Mouse (Mus musculus): ENCODE measurements at regions not wholly inside any gene's neighbourhood (a gene's known extent, or its start where the extent isn't known, plus 50 kb on each side); places are given as distances from the start of the nearest gene placed in this dataset.
A peak's percentile ranks its signal among the peaks of the same experiment; 100 is the strongest.

DNA sequence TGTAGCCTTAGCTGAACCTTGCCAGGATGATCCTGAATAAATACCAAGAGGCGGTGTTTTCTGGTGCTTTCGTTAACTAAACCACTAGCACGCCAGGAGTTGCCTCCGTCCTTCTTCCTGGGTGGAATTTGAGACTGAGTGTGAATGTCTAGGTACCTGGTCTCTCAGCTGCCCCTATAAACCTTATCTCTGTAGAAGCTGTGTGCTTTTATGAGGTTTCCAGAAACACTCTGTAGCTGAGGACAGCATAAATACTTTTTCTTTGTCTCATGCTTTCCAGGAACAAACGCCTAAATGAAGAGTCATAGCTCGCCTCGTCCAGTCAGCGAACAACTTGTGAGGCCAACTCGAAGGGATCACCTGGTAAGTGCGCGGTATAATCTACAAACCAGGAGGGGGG lies 143.6 kb upstream of the Tsc22d1 start:
- Histone ChIP-seq H3K9ac (ENCODE audit: low read length) (no peak overlapping the region), H3K27me3 (ENCODE audit: control insufficient read depth, insufficient read depth, low read length) (no peaks in the 10 kb centered on the region), H3K27ac (replicated peaks; ENCODE audit: low read depth, low read length) (no peak overlapping the region), H3K9me3 (ENCODE audit: control insufficient read depth, low read length) (no peaks in the 10 kb centered on the region; the same call in 1 of the 2 replicates), H3K4me3 (ENCODE audit: low read depth, low read length) (no peak overlapping the region), H3K4me1 (ENCODE audit: control insufficient read depth, insufficient read depth, low read length) (no peaks in the 10 kb centered on the region), H3K4me2 (ENCODE audit: low read depth, severe bottlenecking) (no peak overlapping the region), H3K36me3 (ENCODE audit: control insufficient read depth, insufficient read depth, low read length) (no peaks in the 10 kb centered on the region)
- ATAC-seq (ENCODE audit: insufficient number of reproducible peaks, low FRiP score, low TSS enrichment, low read depth), result no peak
- 86% methylated on average over 11 of the region's 11 CpGs for WGBS
- DNase-seq (ENCODE audit: low spot score), result no peak

DNA sequence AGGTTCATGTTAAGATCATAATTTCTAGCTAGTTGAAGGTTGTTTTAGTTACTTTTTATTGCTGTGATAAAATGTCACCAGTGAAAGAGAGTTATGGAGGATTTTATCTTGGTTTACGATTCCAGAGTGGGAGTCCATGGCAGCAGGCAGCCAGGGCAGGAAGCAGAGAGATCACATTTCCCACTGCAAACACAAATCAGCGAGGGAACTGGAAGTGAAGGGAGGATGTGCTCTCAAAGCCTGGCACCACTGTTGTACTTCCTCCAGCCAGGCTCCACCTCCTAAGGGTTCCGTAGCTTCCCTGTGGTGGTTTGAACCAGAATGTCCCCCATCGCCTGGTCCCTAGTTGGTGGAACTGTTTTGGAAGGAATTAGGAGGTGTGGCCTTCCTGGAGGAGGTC lies 141.9 kb upstream of the Tsc22d1 start:
- no peak overlapping the region for H3K9ac ChIP-seq (ENCODE audit: low read length)
- no peaks in the 10 kb centered on the region for H3K27me3 ChIP-seq (ENCODE audit: control insufficient read depth, insufficient read depth, low read length)
- no peaks in the 10 kb centered on the region; the same call in 1 of the 2 replicates for H3K9me3 ChIP-seq (ENCODE audit: control insufficient read depth, low read length)
- ATAC-seq (ENCODE audit: insufficient number of reproducible peaks, low FRiP score, low TSS enrichment, low read depth) (no peak), DNase-seq (ENCODE audit: low spot score) (no peak)
- no peak overlapping the region for H3K27ac ChIP-seq (replicated peaks; ENCODE audit: low read depth, low read length)
- no peak overlapping the region for H3K4me3 ChIP-seq (ENCODE audit: low read depth, low read length)
- H3K4me2 ChIP-seq (ENCODE audit: low read depth, severe bottlenecking), result no peak overlapping the region
- H3K36me3 ChIP-seq (ENCODE audit: control insufficient read depth, insufficient read depth, low read length), result no peaks in the 10 kb centered on the region
- no peaks in the 10 kb centered on the region for H3K4me1 ChIP-seq (ENCODE audit: control insufficient read depth, insufficient read depth, low read length)
- 63% methylated on average over 4 of the region's 4 CpGs for WGBS

DNA sequence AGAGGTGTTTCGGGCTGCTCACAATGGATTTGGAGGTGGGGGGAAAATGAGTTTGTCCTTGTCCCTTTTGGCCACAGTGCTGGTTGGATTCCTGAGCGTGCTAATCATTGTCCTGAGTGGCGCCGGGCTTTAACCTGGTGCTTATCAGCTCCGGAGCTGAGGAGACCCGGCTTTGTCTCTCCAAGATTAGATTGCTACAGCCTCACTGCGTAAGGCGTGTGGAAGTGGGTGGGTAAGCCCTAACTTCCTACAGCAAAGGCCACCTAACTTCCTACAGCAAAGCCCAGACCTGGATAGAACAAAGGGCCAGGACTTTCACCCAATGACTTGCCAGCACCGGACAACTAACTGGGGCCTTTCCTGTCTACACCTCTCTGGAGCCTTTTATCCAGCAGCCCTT lies 138.1 kb upstream of the Tsc22d1 start:
- ATAC-seq (ENCODE audit: insufficient number of reproducible peaks, low FRiP score, low TSS enrichment, low read depth) (no peak), DNase-seq (ENCODE audit: low spot score) (no peak)
- Histone ChIP-seq H3K9me3 (ENCODE audit: control insufficient read depth, low read length) (no peaks in the 10 kb centered on the region; the same call in 1 of the 2 replicates), H3K4me3 (ENCODE audit: low read depth, low read length) (no peak overlapping the region), H3K36me3 (ENCODE audit: control insufficient read depth, insufficient read depth, low read length) (no peaks in the 10 kb centered on the region), H3K4me1 (ENCODE audit: control insufficient read depth, insufficient read depth, low read length) (peaks cover 3% of the 10 kb centered on the region; the same call in 1 of the 2 replicates), H3K27ac (replicated peaks; ENCODE audit: low read depth, low read length) (no peak overlapping the region), H3K9ac (ENCODE audit: low read length) (no peak overlapping the region), H3K4me2 (ENCODE audit: low read depth, severe bottlenecking) (no peak overlapping the region), H3K27me3 (ENCODE audit: control insufficient read depth, insufficient read depth, low read length) (no peaks in the 10 kb centered on the region)
- 90% methylated on average over 9 of the region's 9 CpGs for WGBS

DNA sequence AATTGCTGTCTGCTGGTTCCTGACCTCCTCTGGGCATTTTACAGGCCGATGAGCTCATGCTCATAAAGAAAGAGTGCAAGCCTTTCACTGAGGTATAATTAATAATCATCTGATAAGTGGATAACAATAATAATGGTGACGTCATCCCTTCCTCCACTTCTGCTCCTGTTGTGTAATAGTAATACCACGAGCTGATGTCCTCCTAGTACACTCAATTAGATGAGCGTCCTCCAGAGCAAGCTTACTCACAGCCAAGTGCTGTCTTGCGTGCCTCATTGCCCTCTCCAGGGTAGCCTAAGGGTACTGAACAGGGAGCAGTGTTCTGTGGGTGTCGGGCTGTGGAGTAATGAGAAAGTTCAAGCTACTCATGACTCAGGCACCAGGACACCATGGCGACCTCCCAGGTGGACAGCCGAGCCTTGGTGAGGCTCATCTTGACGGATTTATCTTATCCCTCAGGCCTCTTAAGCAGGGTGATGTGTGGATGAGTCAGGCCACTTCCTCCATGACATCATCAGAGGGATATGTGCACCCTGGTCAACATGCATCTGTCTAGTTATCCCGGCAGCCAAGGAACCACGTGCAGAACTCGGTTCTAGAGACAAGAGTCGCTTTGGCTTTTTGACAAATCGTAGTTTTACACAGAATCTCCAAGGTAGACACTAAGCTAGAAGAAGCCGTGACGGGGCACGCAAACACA lies 135.9 kb upstream of the Tsc22d1 start:
- DNase-seq (ENCODE audit: low spot score) (no peak), ATAC-seq (ENCODE audit: insufficient number of reproducible peaks, low FRiP score, low TSS enrichment, low read depth) (no peak)
- WGBS, result 93% methylated on average over 17 of the region's 17 CpGs
- Histone ChIP-seq H3K9ac (ENCODE audit: low read length) (no peak overlapping the region), H3K36me3 (ENCODE audit: control insufficient read depth, insufficient read depth, low read length) (no peaks in the 10 kb centered on the region), H3K9me3 (ENCODE audit: control insufficient read depth, low read length) (no peaks in the 10 kb centered on the region), H3K27ac (replicated peaks; ENCODE audit: low read depth, low read length) (no peak overlapping the region), H3K4me2 (ENCODE audit: low read depth, severe bottlenecking) (no peak overlapping the region), H3K4me1 (ENCODE audit: control insufficient read depth, insufficient read depth, low read length) (peaks cover 6% of the 10 kb centered on the region; the same call in 1 of the 2 replicates), H3K4me3 (ENCODE audit: low read depth, low read length) (no peak overlapping the region), H3K27me3 (ENCODE audit: control insufficient read depth, insufficient read depth, low read length) (no peaks in the 10 kb centered on the region)

DNA sequence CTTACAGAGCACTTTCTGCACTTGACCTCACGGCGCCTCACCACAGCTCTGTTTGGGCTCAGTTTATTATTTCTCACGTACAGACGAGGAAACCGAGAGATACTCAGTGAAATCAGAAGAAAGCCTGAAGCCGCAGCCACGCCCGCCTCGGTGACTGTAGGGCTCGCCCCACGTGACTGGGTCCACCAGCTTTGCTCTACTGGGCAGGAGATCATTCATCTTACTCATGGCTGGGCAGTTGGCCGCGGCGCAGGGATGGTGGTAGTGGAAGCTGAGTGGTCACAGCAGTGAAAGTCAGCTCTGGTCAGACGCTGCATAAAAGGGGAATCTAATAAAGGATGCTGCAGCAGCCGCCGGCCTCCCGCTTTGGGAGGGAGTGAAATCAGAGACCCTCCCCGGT lies 135.2 kb upstream of the Tsc22d1 start:
- no peak overlapping the region for H3K4me2 ChIP-seq (ENCODE audit: low read depth, severe bottlenecking)
- peaks cover 6% of the 10 kb centered on the region; the same call in 1 of the 2 replicates for H3K4me1 ChIP-seq (ENCODE audit: control insufficient read depth, insufficient read depth, low read length)
- H3K27me3 ChIP-seq (ENCODE audit: control insufficient read depth, insufficient read depth, low read length), result no peaks in the 10 kb centered on the region
- no peaks in the 10 kb centered on the region for H3K9me3 ChIP-seq (ENCODE audit: control insufficient read depth, low read length)
- H3K9ac ChIP-seq (ENCODE audit: low read length), result no peak overlapping the region
- DNase-seq (ENCODE audit: low spot score) (no peak), ATAC-seq (ENCODE audit: insufficient number of reproducible peaks, low FRiP score, low TSS enrichment, low read depth) (no peak)
- 81% methylated on average over 19 of the region's 19 CpGs for WGBS
- H3K27ac ChIP-seq (replicated peaks; ENCODE audit: low read depth, low read length), result no peak overlapping the region
- H3K4me3 ChIP-seq (ENCODE audit: low read depth, low read length), result no peak overlapping the region
- H3K36me3 ChIP-seq (ENCODE audit: control insufficient read depth, insufficient read depth, low read length), result no peaks in the 10 kb centered on the region

DNA sequence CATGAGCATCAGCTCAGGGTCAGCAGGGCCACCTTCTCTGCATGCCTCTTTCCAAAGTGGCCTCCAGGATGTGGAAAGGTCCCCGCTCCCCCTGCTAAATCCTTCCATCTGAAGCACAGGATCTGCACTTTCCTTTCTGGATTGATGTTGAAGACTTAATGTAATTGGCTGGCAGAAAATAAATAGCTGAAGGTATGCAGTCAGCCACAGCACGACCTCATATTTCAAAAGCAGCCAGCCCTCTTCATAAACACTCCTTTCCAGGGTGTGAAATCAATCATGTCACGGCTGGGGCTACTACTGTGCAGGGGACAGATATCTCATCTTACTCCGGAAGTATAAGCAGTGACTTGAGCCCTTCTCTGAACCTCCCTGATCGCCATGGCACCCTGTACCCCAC lies 132.9 kb upstream of the Tsc22d1 start:
- 24% methylated on average over 5 of the region's 5 CpGs for WGBS
- Histone ChIP-seq H3K4me1 (ENCODE audit: control insufficient read depth, insufficient read depth, low read length) (peaks cover 6% of the 10 kb centered on the region; the same call in 1 of the 2 replicates), H3K4me3 (ENCODE audit: low read depth, low read length) (no peak overlapping the region), H3K9ac (ENCODE audit: low read length) (no peak overlapping the region), H3K9me3 (ENCODE audit: control insufficient read depth, low read length) (no peaks in the 10 kb centered on the region), H3K4me2 (ENCODE audit: low read depth, severe bottlenecking) (no peak overlapping the region), H3K36me3 (ENCODE audit: control insufficient read depth, insufficient read depth, low read length) (no peaks in the 10 kb centered on the region), H3K27me3 (ENCODE audit: control insufficient read depth, insufficient read depth, low read length) (no peaks in the 10 kb centered on the region), H3K27ac (replicated peaks; ENCODE audit: low read depth, low read length) (no peak overlapping the region)
- DNase-seq (ENCODE audit: low spot score), result peak; percentile 30
- peak; percentile 28; the same call in 1 of the 2 replicates for ATAC-seq (ENCODE audit: insufficient number of reproducible peaks, low FRiP score, low TSS enrichment, low read depth)

DNA sequence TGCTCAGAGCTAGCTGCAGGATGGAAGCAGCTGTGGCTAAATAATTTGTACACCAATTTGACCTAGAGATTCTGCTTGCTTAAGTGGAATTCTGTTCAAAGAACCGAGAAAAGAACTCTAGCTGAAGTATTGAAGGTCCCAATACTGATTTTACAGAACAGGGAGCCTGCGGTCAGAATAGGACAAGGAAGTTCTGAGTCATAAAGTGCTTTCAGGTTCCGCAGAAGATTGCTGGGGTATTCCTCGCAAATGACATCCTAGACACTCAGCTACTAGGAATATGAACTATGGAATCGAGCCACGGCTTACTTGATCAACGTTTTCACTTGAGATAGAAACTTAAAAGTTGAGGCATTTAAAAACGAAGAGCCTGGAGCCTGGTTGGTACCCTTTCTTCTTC lies 127.0 kb upstream of the Tsc22d1 start:
- Histone ChIP-seq H3K27ac (replicated peaks; ENCODE audit: low read depth, low read length) (no peak overlapping the region), H3K27me3 (ENCODE audit: control insufficient read depth, insufficient read depth, low read length) (no peaks in the 10 kb centered on the region), H3K9ac (ENCODE audit: low read length) (no peak overlapping the region), H3K4me1 (ENCODE audit: control insufficient read depth, insufficient read depth, low read length) (no peaks in the 10 kb centered on the region), H3K9me3 (ENCODE audit: control insufficient read depth, low read length) (no peaks in the 10 kb centered on the region), H3K36me3 (ENCODE audit: control insufficient read depth, insufficient read depth, low read length) (no peaks in the 10 kb centered on the region), H3K4me2 (ENCODE audit: low read depth, severe bottlenecking) (no peak overlapping the region), H3K4me3 (ENCODE audit: low read depth, low read length) (no peak overlapping the region)
- WGBS, result 88% methylated on average over 8 of the region's 8 CpGs
- DNase-seq (ENCODE audit: low spot score) (no peak), ATAC-seq (ENCODE audit: insufficient number of reproducible peaks, low FRiP score, low TSS enrichment, low read depth) (no peak)

DNA sequence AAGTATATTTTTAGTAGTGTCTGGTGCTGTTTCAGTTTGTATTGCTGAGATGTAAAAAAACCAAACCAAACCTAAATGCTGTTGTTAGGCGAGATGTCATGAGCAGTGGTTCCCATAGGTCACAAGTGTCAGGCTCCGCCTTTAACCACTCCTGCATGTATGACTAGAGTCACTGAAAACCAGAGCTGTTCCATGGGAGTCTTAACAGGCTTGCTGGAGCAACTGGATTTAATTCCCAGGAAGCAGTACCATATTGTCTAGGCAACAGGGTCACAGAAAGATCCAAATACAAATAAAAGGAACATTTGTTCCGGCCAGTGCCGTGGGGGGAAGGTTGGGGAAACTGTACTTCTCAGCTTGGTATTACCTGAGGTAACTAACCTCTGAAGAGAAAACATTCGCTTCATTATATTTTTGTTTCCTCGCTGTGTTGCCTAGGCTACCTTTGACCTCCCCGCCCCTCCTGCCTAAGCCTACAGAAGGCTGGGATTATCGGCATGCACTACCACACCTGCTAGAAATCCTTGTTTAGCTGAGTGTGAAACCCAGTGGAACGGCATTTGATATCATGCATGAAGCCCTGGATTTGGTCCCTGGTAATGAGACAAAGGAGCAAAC lies 124.3 kb upstream of the Tsc22d1 start:
- H3K4me3 ChIP-seq (ENCODE audit: low read depth, low read length), result no peak overlapping the region
- no peak for DNase-seq (ENCODE audit: low spot score)
- no peaks in the 10 kb centered on the region for H3K9me3 ChIP-seq (ENCODE audit: control insufficient read depth, low read length)
- H3K9ac ChIP-seq (ENCODE audit: low read length), result no peak overlapping the region
- H3K27ac ChIP-seq (replicated peaks; ENCODE audit: low read depth, low read length), result no peak overlapping the region
- H3K36me3 ChIP-seq (ENCODE audit: control insufficient read depth, insufficient read depth, low read length), result no peaks in the 10 kb centered on the region
- H3K27me3 ChIP-seq (ENCODE audit: control insufficient read depth, insufficient read depth, low read length), result no peaks in the 10 kb centered on the region
- no peak overlapping the region for H3K4me2 ChIP-seq (ENCODE audit: low read depth, severe bottlenecking)
- H3K4me1 ChIP-seq (ENCODE audit: control insufficient read depth, insufficient read depth, low read length), result no peaks in the 10 kb centered on the region
- 77% methylated on average over 9 of the region's 9 CpGs for WGBS
- ATAC-seq (ENCODE audit: insufficient number of reproducible peaks, low FRiP score, low TSS enrichment, low read depth), result 0 out of 2 replicates have a peak, but pooled peaks have one; percentile 59
